Mouse (Mus musculus): ENCODE results near the gene Pabpc1l. TPM values are rescaled to one million over a fixed set of nuclear protein-coding genes. Genes with fewer than 3 reads are reported as not detected.
"Not testable (repeated sequence)": the region's sequence is repeated elsewhere in the genome, so short reads cannot be mapped to it uniquely, and the experiment has no call there.

Gene Pabpc1l
- polyA plus RNA-seq, 1 experiment from 2014 or later = 1.5 TPM

GRCm38 (mm10) chr2:164047197-164047690 is 22.0 kb downstream of the Pabpc1l start:
- 6% methylated on average over 15 of the region's 16 CpGs for WGBS
- no peak overlapping the region for H3K9ac ChIP-seq (ENCODE audit: low read length)

GRCm38 (mm10) chr2:164053767-164054166 is 28.5 kb downstream of the Pabpc1l start:
- Histone ChIP-seq H3K27me3 (ENCODE audit: control insufficient read depth, insufficient read depth, low read length) (no peaks in the 10 kb centered on the region), H3K9me3 (ENCODE audit: control insufficient read depth, low read length) (no peaks in the 10 kb centered on the region), H3K9ac (ENCODE audit: low read length) (no peak overlapping the region), H3K36me3 (ENCODE audit: control insufficient read depth, insufficient read depth, low read length) (peaks cover 7% of the 10 kb centered on the region), H3K4me2 (ENCODE audit: low read depth) (no peak overlapping the region), H3K4me3 (ENCODE audit: low read depth, low read length) (no peak overlapping the region), H3K4me1 (ENCODE audit: control insufficient read depth, insufficient read depth, low read length) (no peaks in the 10 kb centered on the region), H3K27ac (ENCODE audit: low read depth, low read length) (no peak overlapping the region)
- 90% methylated on average over 8 of the region's 8 CpGs for WGBS
- ATAC-seq (ENCODE audit: insufficient read depth, low FRiP score, low TSS enrichment) (no peak), DNase-seq (ENCODE audit: low spot score) (no peak)

More at GRCm38 (mm10) chr2:164047197-164047690, 22.0 kb downstream of the Pabpc1l start:
- no peak for ATAC-seq (ENCODE audit: insufficient read depth, low FRiP score, low TSS enrichment)
- no peaks in the 10 kb centered on the region for H3K4me1 ChIP-seq (ENCODE audit: control insufficient read depth, insufficient read depth, low read length)
- H3K9me3 ChIP-seq (ENCODE audit: control insufficient read depth, low read length) = no peaks in the 10 kb centered on the region
- peak overlapping the region; percentile 37 for H3K4me2 ChIP-seq (ENCODE audit: low read depth)
- DNase-seq (ENCODE audit: low spot score) = no peak
- 0 out of 2 replicates have a peak overlapping the region, but pooled peaks have one; percentile 12 for H3K4me3 ChIP-seq (ENCODE audit: low read depth, low read length)
- no peaks in the 10 kb centered on the region for H3K27me3 ChIP-seq (ENCODE audit: control insufficient read depth, insufficient read depth, low read length)
- no peak overlapping the region for H3K27ac ChIP-seq (ENCODE audit: low read depth, low read length)
- no peaks in the 10 kb centered on the region for H3K36me3 ChIP-seq (ENCODE audit: control insufficient read depth, insufficient read depth, low read length)

- ATAC-seq (ENCODE audit: insufficient read depth, low FRiP score, low TSS enrichment) (no peak), DNase-seq (ENCODE audit: low spot score) (no peak)
- no peaks in the 10 kb centered on the region for H3K27me3 ChIP-seq (ENCODE audit: control insufficient read depth, insufficient read depth, low read length)
- no peak overlapping the region for H3K9ac ChIP-seq (ENCODE audit: low read length)
- no peak overlapping the region for H3K4me3 ChIP-seq (ENCODE audit: low read depth, low read length)
- no peak overlapping the region for H3K27ac ChIP-seq (ENCODE audit: low read depth, low read length)
- H3K4me1 ChIP-seq (ENCODE audit: control insufficient read depth, insufficient read depth, low read length) = no peaks in the 10 kb centered on the region
- H3K4me2 ChIP-seq (ENCODE audit: low read depth) = no peak overlapping the region
- 94% methylated on average over 8 of the region's 8 CpGs for WGBS
- peaks cover 9% of the 10 kb centered on the region for H3K36me3 ChIP-seq (ENCODE audit: control insufficient read depth, insufficient read depth, low read length)
- H3K9me3 ChIP-seq (ENCODE audit: control insufficient read depth, low read length) = no peaks in the 10 kb centered on the region
Observed at GRCm38 (mm10) chr2:164054671-164055070, 29.4 kb downstream of the Pabpc1l start.

- Histone ChIP-seq H3K9ac (ENCODE audit: low read length) (no peak overlapping the region), H3K36me3 (ENCODE audit: control insufficient read depth, insufficient read depth, low read length) (peaks cover 12% of the 10 kb centered on the region), H3K4me2 (ENCODE audit: low read depth) (no peak overlapping the region), H3K4me3 (ENCODE audit: low read depth, low read length) (no peak overlapping the region), H3K9me3 (ENCODE audit: control insufficient read depth, low read length) (no peaks in the 10 kb centered on the region), H3K4me1 (ENCODE audit: control insufficient read depth, insufficient read depth, low read length) (no peaks in the 10 kb centered on the region), H3K27ac (ENCODE audit: low read depth, low read length) (no peak overlapping the region), H3K27me3 (ENCODE audit: control insufficient read depth, insufficient read depth, low read length) (no peaks in the 10 kb centered on the region)
- ATAC-seq (ENCODE audit: insufficient read depth, low FRiP score, low TSS enrichment) = no peak
- DNase-seq (ENCODE audit: low spot score) = no peak
- 91% methylated on average over 8 of the region's 8 CpGs for WGBS
Observed at GRCm38 (mm10) chr2:164059634-164060235, 34.5 kb downstream of the Pabpc1l start.

GRCm38 (mm10) chr2:164070142-164070764 is 45.0 kb downstream of the Pabpc1l start, which contains the start of gene Stk4:
TSS of gene Stk4 (plus strand) at chr2:164070322.
- Histone ChIP-seq H3K9ac (ENCODE audit: low read length) (peak within 1 kb of the TSS; percentile 78), H3K27ac (ENCODE audit: low read depth, low read length) (peak within 1 kb of the TSS; percentile 45), H3K4me2 (ENCODE audit: low read depth) (peak within 1 kb of the TSS; percentile 76), H3K9me3 (ENCODE audit: control insufficient read depth, low read length) (no peaks in the 10 kb centered on the region), H3K36me3 (ENCODE audit: control insufficient read depth, insufficient read depth, low read length) (no peaks in the 10 kb centered on the region), H3K27me3 (ENCODE audit: control insufficient read depth, insufficient read depth, low read length) (no peaks in the 10 kb centered on the region), H3K4me3 (ENCODE audit: low read depth, low read length) (peak within 1 kb of the TSS; percentile 88), H3K4me1 (ENCODE audit: control insufficient read depth, insufficient read depth, low read length) (peaks cover 10% of the 10 kb centered on the region)
- peak; percentile 35 for ATAC-seq (ENCODE audit: insufficient read depth, low FRiP score, low TSS enrichment)
- 1% methylated on average over 45 of the region's 45 CpGs for WGBS
- peak; percentile 61 for DNase-seq (ENCODE audit: low spot score)

GRCm38 (mm10) chr2:164070765-164071436 is 45.7 kb downstream of the Pabpc1l start, which contains the start of gene Tomm34:
TSS of gene Tomm34 (minus strand) at chr2:164071169.
- Histone ChIP-seq H3K9me3 (ENCODE audit: control insufficient read depth, low read length) (no peaks in the 10 kb centered on the region), H3K9ac (ENCODE audit: low read length) (peak within 1 kb of the TSS; percentile 78), H3K4me3 (ENCODE audit: low read depth, low read length) (peak within 1 kb of the TSS; percentile 88), H3K27me3 (ENCODE audit: control insufficient read depth, insufficient read depth, low read length) (no peaks in the 10 kb centered on the region), H3K27ac (ENCODE audit: low read depth, low read length) (peak within 1 kb of the TSS; percentile 45), H3K4me1 (ENCODE audit: control insufficient read depth, insufficient read depth, low read length) (peaks cover 12% of the 10 kb centered on the region), H3K36me3 (ENCODE audit: control insufficient read depth, insufficient read depth, low read length) (no peaks in the 10 kb centered on the region), H3K4me2 (ENCODE audit: low read depth) (peak within 1 kb of the TSS; percentile 76)
- ATAC-seq (ENCODE audit: insufficient read depth, low FRiP score, low TSS enrichment) (peak; percentile 98), DNase-seq (ENCODE audit: low spot score) (peak; percentile 98)
- 2% methylated on average over 54 of the region's 55 CpGs for WGBS

- not testable (repeated sequence) for H3K9me3 ChIP-seq (ENCODE audit: control insufficient read depth, low read length); H3K36me3 ChIP-seq (ENCODE audit: control insufficient read depth, insufficient read depth, low read length); H3K27me3 ChIP-seq (ENCODE audit: control insufficient read depth, insufficient read depth, low read length); H3K9ac ChIP-seq (ENCODE audit: low read length); H3K4me3 ChIP-seq (ENCODE audit: low read depth, low read length); H3K27ac ChIP-seq (ENCODE audit: low read depth, low read length); DNase-seq (ENCODE audit: low spot score)
- Histone ChIP-seq H3K4me1 (ENCODE audit: control insufficient read depth, insufficient read depth, low read length) (peaks cover 12% of the 10 kb centered on the region), H3K4me2 (ENCODE audit: low read depth) (peak overlapping the region; percentile 76; the same call in 1 of the 2 replicates)
- ATAC-seq (ENCODE audit: insufficient read depth, low FRiP score, low TSS enrichment) = 0 out of 2 replicates have a peak, but pooled peaks have one; percentile 5
- WGBS = 76% methylated on average over 11 of the region's 11 CpGs
Observed at GRCm38 (mm10) chr2:164071437-164071820, 46.2 kb downstream of the Pabpc1l start.

GRCm38 (mm10) chr2:164072109-164072508 is 46.9 kb downstream of the Pabpc1l start:
- H3K27ac ChIP-seq (ENCODE audit: low read depth, low read length) = no peak overlapping the region
- H3K9me3 ChIP-seq (ENCODE audit: control insufficient read depth, low read length) = no peaks in the 10 kb centered on the region
- no peaks in the 10 kb centered on the region for H3K36me3 ChIP-seq (ENCODE audit: control insufficient read depth, insufficient read depth, low read length)
- WGBS = 61% methylated on average over 2 of the region's 2 CpGs
- H3K27me3 ChIP-seq (ENCODE audit: control insufficient read depth, insufficient read depth, low read length) = no peaks in the 10 kb centered on the region
- no peak overlapping the region for H3K9ac ChIP-seq (ENCODE audit: low read length)
- ATAC-seq (ENCODE audit: insufficient read depth, low FRiP score, low TSS enrichment) (no peak), DNase-seq (ENCODE audit: low spot score) (no peak)
- H3K4me3 ChIP-seq (ENCODE audit: low read depth, low read length) = no peak overlapping the region
- peaks cover 12% of the 10 kb centered on the region for H3K4me1 ChIP-seq (ENCODE audit: control insufficient read depth, insufficient read depth, low read length)
- no peak overlapping the region for H3K4me2 ChIP-seq (ENCODE audit: low read depth)
